16 mouse cellular contexts compared by ENCODE assay signal in genomic region chr11:100886188-100886740, GRCm38 (mm10). TPM values are rescaled to one million over a fixed set of nuclear protein-coding genes. Genes with fewer than 3 reads are reported as not detected.
A peak's percentile ranks its signal among the peaks of the same experiment; 100 is the strongest.
DNase-seq lines count a peak whose midpoint lies in the region; ATAC-seq and TF ChIP-seq lines count a peak whose summit lies in the region.
"Had no signal": no experiment of that assay in that cellular context is flagged by ENCODE, and none has a peak within 500 bp of the region (broad histone marks: within the 10 kb centered on the region; RNA-seq: fewer than 3 reads in every experiment).

No protein-coding gene starts in this region.

- no peak for TF ChIP-seq CTCF in kidney, adult 2 months (conservative IDR thresholded peaks at IDR 0.05; ENCODE audit: insufficient read depth, insufficient read length, low read depth, low read length)

- H3K36me3 ChIP-seq in kidney, embryonic 15.5 days: peaks cover 37% of the 10 kb centered on the region
- no peaks in the 10 kb centered on the region; the same call in 1 of the 2 replicates for H3K36me3 ChIP-seq in kidney, adult 2 months (ENCODE audit: control insufficient read depth, insufficient read depth, low read length)
- H3K36me3 ChIP-seq in intestine, embryonic 16.5 days (ENCODE audit: control insufficient read depth, insufficient read depth, low read length): peaks cover 5% of the 10 kb centered on the region; the same call in 1 of the 2 replicates

- H3K9ac ChIP-seq in kidney, embryonic 15.5 days: no peak overlapping the region
- peak overlapping the region; percentile 31; the same call in 1 of the 2 replicates for H3K9ac ChIP-seq in intestine, embryonic 16.5 days (ENCODE audit: low read depth, low read length)
- H3K9ac ChIP-seq: hindbrain, embryonic 13.5 days; neural tube, embryonic 15.5 days had no signal

- no peak overlapping the region for H3K27ac ChIP-seq in kidney, embryonic 15.5 days
- no peak overlapping the region for H3K27ac ChIP-seq in kidney, adult 2 months (ENCODE audit: insufficient read depth, low read depth, low read length)
- H3K27ac ChIP-seq in intestine, embryonic 16.5 days (ENCODE audit: low read length): peak overlapping the region; percentile 44
- H3K27ac ChIP-seq: hindbrain, embryonic 13.5 days; neural tube, embryonic 15.5 days had no signal

- TF ChIP-seq POLR2A in kidney, adult 2 months (IDR thresholded peaks at IDR 0.05; ENCODE audit: low read depth, low read length): no peak

- H3K9me3 ChIP-seq in kidney, embryonic 15.5 days (replicated peaks): no peaks in the 10 kb centered on the region
- H3K9me3 ChIP-seq in intestine, embryonic 16.5 days (ENCODE audit: control insufficient read depth, low read length): no peaks in the 10 kb centered on the region
- H3K9me3 ChIP-seq: hindbrain, embryonic 13.5 days; neural tube, embryonic 15.5 days had no signal

- H3K27me3 ChIP-seq in kidney, embryonic 15.5 days: no peaks in the 10 kb centered on the region
- no peaks in the 10 kb centered on the region for H3K27me3 ChIP-seq in kidney, adult 2 months (replicated peaks; ENCODE audit: control insufficient read depth, insufficient read depth, low read length)
- H3K27me3 ChIP-seq in intestine, embryonic 16.5 days (replicated peaks; ENCODE audit: control insufficient read depth, insufficient read depth, low read length): no peaks in the 10 kb centered on the region
- H3K27me3 ChIP-seq: CH12.LX; neural tube, embryonic 15.5 days had no signal

- no peak overlapping the region for H3K4me2 ChIP-seq in kidney, embryonic 15.5 days
- no peak overlapping the region for H3K4me2 ChIP-seq in intestine, embryonic 16.5 days (ENCODE audit: low read depth, low read length)
- H3K4me2 ChIP-seq: hindbrain, embryonic 13.5 days; neural tube, embryonic 15.5 days had no signal

- 52% methylated on average over 8 of the region's 8 CpGs for WGBS in kidney, embryonic 15.5 days
- 69% methylated on average over 8 of the region's 8 CpGs for WGBS in kidney, adult 2 months
- WGBS in intestine, embryonic 16.5 days: 31% methylated on average over 8 of the region's 8 CpGs

- H3K4me1 ChIP-seq in kidney, embryonic 15.5 days: no peaks in the 10 kb centered on the region
- H3K4me1 ChIP-seq in kidney, adult 2 months (ENCODE audit: control insufficient read depth, insufficient read depth, low read length): no peaks in the 10 kb centered on the region
- H3K4me1 ChIP-seq in intestine, embryonic 16.5 days (ENCODE audit: control insufficient read depth, insufficient read depth, low read length): peaks cover 12% of the 10 kb centered on the region; the same call in 1 of the 2 replicates
- H3K4me1 ChIP-seq: hindbrain, embryonic 13.5 days had no signal

- DNase-seq in kidney, adult 2 months: no peak
- peak; percentile 62 for DNase-seq in c-Kit-positive CD71-positive TER-119-positive erythroid progenitor cells, embryonic 14.5 days (ENCODE audit: low spot score)
- DNase-seq in urinary bladder, postnatal 4 days (ENCODE audit: low spot score in 2 of 2): no peak
- no peak for DNase-seq in layer of hippocampus, adult 9-10 months (ENCODE audit: low spot score)
- DNase-seq: adrenal gland, postnatal 36 days; cerebellum, adult 2 months; kidney, postnatal 14 days; layer of hippocampus, postnatal 36 days; lung, adult 18-20 months had no signal

- no peak overlapping the region for H3K4me3 ChIP-seq in kidney, embryonic 15.5 days (replicated peaks)
- H3K4me3 ChIP-seq in kidney, adult 2 months (ENCODE audit: insufficient read depth, low read depth, low read length): no peak overlapping the region
- no peak overlapping the region for H3K4me3 ChIP-seq in intestine, embryonic 16.5 days (ENCODE audit: low read length)
- H3K4me3 ChIP-seq: hindbrain, embryonic 13.5 days; neural tube, embryonic 15.5 days had no signal

- peak; percentile 40; the same call in 1 of the 2 replicates for ATAC-seq in kidney, embryonic 15.5 days (replicated peaks; ENCODE audit: low FRiP score)
- peak; percentile 87 for ATAC-seq in intestine, embryonic 16.5 days
- ATAC-seq in megakaryocyte-erythroid progenitor cell, adult 5-6 weeks (replicated peaks; ENCODE audit: low FRiP score, low TSS enrichment, poor library complexity, severe bottlenecking): peak; percentile 54
- ATAC-seq: midbrain, embryonic 16.5 days had no signal

RNA-seq across cellular contexts. Expression of gene Stat5a, which starts 27.1 kb away (rescaled TPM):
- 3.1 and 3.7 TPM in 2 replicates for polyA plus RNA-seq in kidney, embryonic 15.5 days (2015; fragmentation: Nextera tagmentation; extraction: Ambion mirVana)
- 15.8 and 16.6 TPM in 2 replicates for polyA plus RNA-seq in kidney, adult 2 months (2012; rRNA removed)
- polyA plus RNA-seq in intestine, embryonic 16.5 days (2015; fragmentation: Nextera tagmentation; extraction: Ambion mirVana): 5.8 and 6.2 TPM in 2 replicates
- total RNA-seq in megakaryocyte-erythroid progenitor cell, adult 5-6 weeks (2014; fragmentation: Nextera tagmentation): 81.1 and 116 TPM in 2 replicates
- 55.9 and 62.7 TPM in 2 replicates for total RNA-seq in megakaryocyte-erythroid progenitor cell, adult 5-6 weeks (2017)

RNA-seq across cellular contexts. Expression of gene Stat5b, which starts 35.7 kb away (rescaled TPM):
- polyA plus RNA-seq in kidney, embryonic 15.5 days (2015; fragmentation: Nextera tagmentation; extraction: Ambion mirVana): 19.6 and 19.9 TPM in 2 replicates
- 23.2 and 24.0 TPM in 2 replicates for polyA plus RNA-seq in kidney, adult 2 months (2012; rRNA removed)
- polyA plus RNA-seq in intestine, embryonic 16.5 days (2015; fragmentation: Nextera tagmentation; extraction: Ambion mirVana): 20.5 and 22.8 TPM in 2 replicates
- 45.1 and 53.5 TPM in 2 replicates for total RNA-seq in megakaryocyte-erythroid progenitor cell, adult 5-6 weeks (2014; fragmentation: Nextera tagmentation)
- 37.0 and 58.7 TPM in 2 replicates for total RNA-seq in megakaryocyte-erythroid progenitor cell, adult 5-6 weeks (2017)

RNA-seq across cellular contexts. Expression of gene Stat3, which starts 53.1 kb away (rescaled TPM):
- polyA plus RNA-seq in kidney, embryonic 15.5 days (2015; fragmentation: Nextera tagmentation; extraction: Ambion mirVana): 44.8 and 45.1 TPM in 2 replicates
- 55.5 and 57.2 TPM in 2 replicates for polyA plus RNA-seq in kidney, adult 2 months (2012; rRNA removed)
- polyA plus RNA-seq in intestine, embryonic 16.5 days (2015; fragmentation: Nextera tagmentation; extraction: Ambion mirVana): 48.9 and 53.2 TPM in 2 replicates
- total RNA-seq in megakaryocyte-erythroid progenitor cell, adult 5-6 weeks (2014; fragmentation: Nextera tagmentation): 16.7 and 20.2 TPM in 2 replicates
- total RNA-seq in megakaryocyte-erythroid progenitor cell, adult 5-6 weeks (2017): 20.3 and 50.3 TPM in 2 replicates
